8 mouse cellular contexts compared by ENCODE assay signal in the genomic region with DNA sequence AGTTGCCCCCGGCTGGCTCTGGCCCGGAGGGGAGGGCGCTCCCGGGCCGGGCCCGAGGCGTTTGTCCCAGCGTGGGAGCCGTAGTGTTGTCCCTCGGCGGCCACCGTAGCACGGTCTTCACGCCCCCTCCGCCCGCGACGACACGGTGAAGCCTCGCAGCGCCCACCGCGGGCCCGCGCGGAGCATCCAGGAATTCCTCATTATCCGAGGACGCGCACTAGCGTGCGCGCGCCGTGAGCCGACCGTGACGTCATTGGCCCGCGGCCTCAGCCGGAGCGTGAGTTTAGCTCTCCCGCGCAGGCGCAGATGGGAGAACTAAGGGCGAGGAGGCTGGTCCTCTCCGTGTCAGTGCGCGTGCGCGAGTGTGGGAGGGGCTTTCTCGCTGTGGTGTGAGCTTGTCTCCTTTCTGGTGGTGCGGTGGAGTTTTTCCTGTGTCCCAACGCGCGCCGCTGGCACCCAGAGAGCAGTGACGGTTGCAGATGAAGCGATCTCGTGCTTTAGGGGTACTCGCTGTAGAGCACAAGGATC. TPM values are rescaled to one million over a fixed set of nuclear protein-coding genes. Genes with fewer than 3 reads are reported as not detected.
DNase-seq lines count a peak whose midpoint lies in the region; ATAC-seq lines count a peak whose summit lies in the region.

No protein-coding gene starts in this region.

- peaks cover 11% of the 10 kb centered on the region for H3K36me3 ChIP-seq in forebrain, embryonic 14.5 days (ENCODE audit: control insufficient read depth, insufficient read depth, low read length)
- peaks cover 15% of the 10 kb centered on the region for H3K36me3 ChIP-seq in neural tube, embryonic 15.5 days

- peak overlapping the region; percentile 96 for H3K4me2 ChIP-seq in forebrain, embryonic 14.5 days (ENCODE audit: low read length)
- peak overlapping the region; percentile 94 for H3K4me2 ChIP-seq in neural tube, embryonic 15.5 days

- intact Hi-C loops in heart, postnatal 14 days (cut with DNase I), result loop anchor here (5.0 kb wide), 1 partner anchor 303 kb away; no protein-coding TSS in a partner anchor

- 0% methylated on average over 58 of the region's 60 CpGs for WGBS in forebrain, embryonic 14.5 days
- WGBS in neural tube, embryonic 15.5 days, result under 1% methylated on average over 55 of the region's 60 CpGs

- H3K4me1 ChIP-seq in forebrain, embryonic 14.5 days (ENCODE audit: control insufficient read depth, insufficient read depth, low read length), result peaks cover 12% of the 10 kb centered on the region
- peaks cover 39% of the 10 kb centered on the region for H3K4me1 ChIP-seq in neural tube, embryonic 15.5 days

- no peaks in the 10 kb centered on the region for H3K27me3 ChIP-seq in forebrain, embryonic 14.5 days (replicated peaks; ENCODE audit: control insufficient read depth, insufficient read depth, low read length)
- no peaks in the 10 kb centered on the region for H3K27me3 ChIP-seq in neural tube, embryonic 15.5 days (replicated peaks)

- peak overlapping the region; percentile 93 for H3K27ac ChIP-seq in forebrain, embryonic 14.5 days (ENCODE audit: low read depth, low read length)
- peak overlapping the region; percentile 98 for H3K27ac ChIP-seq in neural tube, embryonic 15.5 days (replicated peaks)

- peak overlapping the region; percentile 90 for H3K9ac ChIP-seq in forebrain, embryonic 14.5 days (ENCODE audit: low read length)
- H3K9ac ChIP-seq in neural tube, embryonic 15.5 days (replicated peaks), result peak overlapping the region; percentile 87

- H3K4me3 ChIP-seq in forebrain, embryonic 14.5 days (ENCODE audit: low read depth, low read length), result peak overlapping the region; percentile 79
- H3K4me3 ChIP-seq in neural tube, embryonic 15.5 days (replicated peaks), result peak overlapping the region; percentile 86

- peak; percentile 99 for DNase-seq in ES-CJ7 (ENCODE audit: low read depth, low spot score)
- peak; percentile 100 for DNase-seq in cerebellum, adult 11 months
- DNase-seq in forebrain, embryonic 14.5 days (ENCODE audit: low spot score), result peak; percentile 100
- peak; percentile 100 for DNase-seq in heart, postnatal 14 days
- DNase-seq in layer of hippocampus, adult 11-12 months (ENCODE audit: low spot score), result peak; percentile 100
- DNase-seq in lung, adult 18-20 months, result peak; percentile 99
- peak; percentile 99 for DNase-seq in testis, postnatal 14 days (ENCODE audit: low spot score)

- ATAC-seq in forebrain, embryonic 14.5 days, result peak; percentile 91
- peak; percentile 87 for ATAC-seq in neural tube, embryonic 15.5 days (ENCODE audit: low FRiP score)

- no peaks in the 10 kb centered on the region for H3K9me3 ChIP-seq in forebrain, embryonic 14.5 days (replicated peaks; ENCODE audit: control insufficient read depth, low read length)
- no peaks in the 10 kb centered on the region for H3K9me3 ChIP-seq in neural tube, embryonic 15.5 days (replicated peaks)

RNA-seq across cellular contexts. Expression of gene Nacc2, which starts 17.3 kb away (rescaled TPM):
- polyA plus RNA-seq in forebrain, embryonic 14.5 days (2014; fragmentation: Nextera tagmentation; extraction: Ambion mirVana), result 6.1 and 11.8 TPM in 2 replicates
- total RNA-seq in heart, postnatal 14 days (2021), result 10 to 100 TPM; 16.3 to 19.1 TPM
- polyA plus RNA-seq in neural tube, embryonic 15.5 days (2015; fragmentation: Nextera tagmentation; extraction: Ambion mirVana), result 22.9 and 23.6 TPM in 2 replicates

Comparison
In these comparisons a context has a peak if more than half of its experiments do, and no peak if none do; other contexts are left out.
1. Peak in every context shown above with its lines: DNase-seq, ATAC-seq, H3K4me3 ChIP-seq and H3K27ac ChIP-seq.